Mouse (Mus musculus) cerebellum, adult (tissue): ENCODE measurements around the gene Olfr1480.

Source experiments
- ATAC-seq: cut with Nextera tagmentation; 2 replicates; pipeline ENCODE4 v1.9.2; 2017; ENCODE audit warnings: mild to moderate bottlenecking, moderate library complexity, mixed read lengths; ENCODE audit not compliant: insufficient number of reproducible peaks, low FRiP score, low TSS enrichment

Olfr1480 gene

GRCm38 (mm10) chr19:13527613-13528012 is at the start of gene Olfr1480:
Gene Olfr1480, plus strand, starts transcription at chr19:13527913.
- no peak for ATAC-seq

GRCm38 (mm10) chr19:13480096-13480495 is 47.6 kb upstream of the Olfr1480 start, which contains the start of gene Olfr1475:
Gene Olfr1475, minus strand, starts transcription at chr19:13480196.
- no peak for ATAC-seq

DNA sequence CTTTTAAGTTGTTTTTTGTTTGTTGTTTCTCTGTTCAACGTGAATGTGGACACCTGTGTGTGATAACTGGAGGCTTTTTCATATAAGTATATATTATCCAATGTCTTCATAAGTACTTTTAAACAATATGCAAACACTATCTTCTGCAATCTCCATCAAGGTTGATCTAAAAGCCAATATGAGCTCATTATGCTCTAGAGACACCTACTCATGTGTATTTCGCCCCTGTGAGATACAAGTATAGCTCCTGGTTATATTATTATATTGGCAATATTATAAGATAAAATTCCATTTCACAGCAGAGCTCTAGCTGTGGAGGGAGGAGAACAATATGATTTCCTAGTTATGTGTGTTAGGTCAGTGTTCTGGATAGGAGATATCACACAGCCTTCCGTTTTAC is 27.5 kb upstream of the Olfr1480 start, which contains the start of gene Olfr1477:
Gene Olfr1477, plus strand, starts transcription at position 301 of the 400 bp plus-strand sequence.
- no peak for ATAC-seq
